Mouse (Mus musculus): ENCODE results near the gene Olfr204. TPM values are rescaled to one million over a fixed set of nuclear protein-coding genes. Genes with fewer than 3 reads are reported as not detected.
"Not testable (repeated sequence)": the region's sequence is repeated elsewhere in the genome, so short reads cannot be mapped to it uniquely, and the experiment has no call there.

Olfr204 gene
- total RNA-seq (2014; rRNA removed) (not detected in 2 replicates), polyA plus RNA-seq (2015; fragmentation: Nextera tagmentation; extraction: Ambion mirVana) (not detected in 2 replicates)

DNA sequence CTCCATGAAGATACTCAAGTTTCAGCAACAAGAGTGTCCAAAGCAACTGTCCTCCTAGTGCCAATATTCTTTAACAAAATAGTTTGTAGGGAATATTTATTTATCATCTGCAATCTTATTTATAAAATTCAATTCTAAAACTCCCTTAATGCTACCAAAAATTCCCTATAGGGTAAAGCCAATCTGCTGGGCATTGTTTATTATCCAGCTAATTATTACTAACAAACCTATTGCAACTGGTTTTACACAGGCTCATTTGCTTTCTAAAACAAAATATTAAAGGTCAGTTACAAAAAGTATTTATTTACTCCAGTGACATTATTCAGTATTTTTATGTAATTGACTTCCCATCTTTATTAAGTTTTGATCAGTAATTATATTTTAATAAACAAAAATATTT, at the start of gene Olfr204:
Olfr204 (minus strand) TSS at position 101 of the 400 bp plus-strand sequence.
- Histone ChIP-seq H3K9ac (replicated peaks; ENCODE audit: low read length) (no peak within 1 kb of the TSS), H3K4me2 (ENCODE audit: low read depth, low read length) (no peak within 1 kb of the TSS), H3K36me3 (ENCODE audit: insufficient read depth, low read length) (no peaks in the 10 kb centered on the region), H3K4me1 (ENCODE audit: insufficient read depth, low read length) (no peaks in the 10 kb centered on the region), H3K4me3 (ENCODE audit: low read length) (no peak within 1 kb of the TSS), H3K27ac (no peak within 1 kb of the TSS), H3K27me3 (ENCODE audit: insufficient read depth, low read length) (no peaks in the 10 kb centered on the region), H3K9me3 (ENCODE audit: low read length) (no peaks in the 10 kb centered on the region)
- no peak for DNase-seq (ENCODE audit: low spot score)
- ATAC-seq = no peak
- no peak for TF ChIP-seq CTCF (IDR thresholded peaks at IDR 0.05; ENCODE audit: low read depth)

GRCm38 (mm10) chr16:59363893-59364292, 45.8 kb upstream of the Olfr204 start, which contains the start of gene Olfr209:
Olfr209 (minus strand) TSS chr16:59363993.
- Histone ChIP-seq H3K4me2 (ENCODE audit: low read depth, low read length) (no peak within 1 kb of the TSS), H3K9me3 (ENCODE audit: low read length) (no peaks in the 10 kb centered on the region), H3K4me1 (ENCODE audit: insufficient read depth, low read length) (no peaks in the 10 kb centered on the region), H3K27ac (no peak within 1 kb of the TSS), H3K4me3 (ENCODE audit: low read length) (no peak within 1 kb of the TSS), H3K36me3 (ENCODE audit: insufficient read depth, low read length) (no peaks in the 10 kb centered on the region), H3K9ac (replicated peaks; ENCODE audit: low read length) (no peak within 1 kb of the TSS), H3K27me3 (ENCODE audit: insufficient read depth, low read length) (no peaks in the 10 kb centered on the region)
- no peak for TF ChIP-seq CTCF (IDR thresholded peaks at IDR 0.05; ENCODE audit: low read depth)
- 81% methylated on average over 2 of the region's 2 CpGs for WGBS
- ATAC-seq = no peak
- no peak for DNase-seq (ENCODE audit: low spot score)

- H3K4me3 ChIP-seq (ENCODE audit: low read length) = no peak within 1 kb of the TSS
- TF ChIP-seq CTCF (IDR thresholded peaks at IDR 0.05; ENCODE audit: low read depth) = no peak
- no peak within 1 kb of the TSS for H3K27ac ChIP-seq
- H3K9me3 ChIP-seq (ENCODE audit: low read length) = no peaks in the 10 kb centered on the region
- H3K27me3 ChIP-seq (ENCODE audit: insufficient read depth, low read length) = no peaks in the 10 kb centered on the region
- no peak within 1 kb of the TSS for H3K9ac ChIP-seq (replicated peaks; ENCODE audit: low read length)
- H3K4me2 ChIP-seq (ENCODE audit: low read depth, low read length) = no peak within 1 kb of the TSS
- H3K4me1 ChIP-seq (ENCODE audit: insufficient read depth, low read length) = no peaks in the 10 kb centered on the region
- no peaks in the 10 kb centered on the region for H3K36me3 ChIP-seq (ENCODE audit: insufficient read depth, low read length)
- DNase-seq (ENCODE audit: low spot score) (no peak), ATAC-seq (no peak)
- WGBS = 92% methylated on average over 1 of the region's 1 CpGs
Measured at GRCm38 (mm10) chr16:59349146-59349545, 31.1 kb upstream of the Olfr204 start, which contains the start of gene Olfr206. Olfr206 (minus strand) TSS chr16:59349246.

DNA sequence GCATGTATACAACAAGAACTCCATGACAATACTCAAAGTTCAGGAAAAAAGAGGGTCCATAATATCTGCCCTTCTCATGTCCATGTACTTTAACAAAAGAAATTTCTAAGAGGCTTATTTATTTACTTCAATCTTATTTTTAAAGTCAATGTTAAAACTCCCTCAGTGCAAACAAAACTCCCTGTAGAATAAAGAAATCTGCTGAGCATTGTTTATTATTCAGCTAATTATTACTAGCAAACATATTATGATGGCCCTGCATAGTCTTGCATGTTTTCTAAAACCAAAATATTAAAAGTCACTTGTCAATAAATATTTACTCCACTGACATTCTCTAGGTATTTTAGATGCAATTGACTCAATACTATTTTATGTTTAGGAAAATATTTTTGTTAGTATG, 13.0 kb upstream of the Olfr204 start, which contains the start of gene Olfr205:
Olfr205 (minus strand) TSS at position 101 of the 400 bp plus-strand sequence.
- no peaks in the 10 kb centered on the region for H3K27me3 ChIP-seq (ENCODE audit: insufficient read depth, low read length)
- no peak within 1 kb of the TSS for H3K4me3 ChIP-seq (ENCODE audit: low read length)
- H3K4me1 ChIP-seq (ENCODE audit: insufficient read depth, low read length) = no peaks in the 10 kb centered on the region
- no peak for TF ChIP-seq CTCF (IDR thresholded peaks at IDR 0.05; ENCODE audit: low read depth)
- no peak within 1 kb of the TSS for H3K9ac ChIP-seq (replicated peaks; ENCODE audit: low read length)
- ATAC-seq = no peak
- DNase-seq (ENCODE audit: low spot score) = no peak
- H3K9me3 ChIP-seq (ENCODE audit: low read length) = no peaks in the 10 kb centered on the region
- H3K27ac ChIP-seq = no peak within 1 kb of the TSS
- H3K36me3 ChIP-seq (ENCODE audit: insufficient read depth, low read length) = no peaks in the 10 kb centered on the region
- H3K4me2 ChIP-seq (ENCODE audit: low read depth, low read length) = no peak within 1 kb of the TSS

GRCm38 (mm10) chr16:59323262-59323661, 5.2 kb upstream of the Olfr204 start:
- WGBS = 52% methylated on average over 1 of the region's 1 CpGs
- not testable (repeated sequence) for H3K27me3 ChIP-seq (ENCODE audit: insufficient read depth, low read length)

GRCm38 (mm10) chr16:59298581-59298980, 19.5 kb downstream of the Olfr204 start, which contains the start of gene Olfr203:
Olfr203 (plus strand) TSS chr16:59298881.
- Histone ChIP-seq H3K4me2 (ENCODE audit: low read depth, low read length) (no peak within 1 kb of the TSS), H3K9ac (replicated peaks; ENCODE audit: low read length) (no peak within 1 kb of the TSS), H3K9me3 (ENCODE audit: low read length) (no peaks in the 10 kb centered on the region), H3K36me3 (ENCODE audit: insufficient read depth, low read length) (no peaks in the 10 kb centered on the region), H3K27me3 (ENCODE audit: insufficient read depth, low read length) (no peaks in the 10 kb centered on the region), H3K27ac (no peak within 1 kb of the TSS), H3K4me3 (ENCODE audit: low read length) (no peak within 1 kb of the TSS), H3K4me1 (ENCODE audit: insufficient read depth, low read length) (no peaks in the 10 kb centered on the region)
- ATAC-seq = no peak
- 84% methylated on average over 2 of the region's 2 CpGs for WGBS
- no peak for DNase-seq (ENCODE audit: low spot score)
- no peak for TF ChIP-seq CTCF (IDR thresholded peaks at IDR 0.05; ENCODE audit: low read depth)

More at GRCm38 (mm10) chr16:59323262-59323661, 5.2 kb upstream of the Olfr204 start:
- not testable (repeated sequence) for H3K4me2 ChIP-seq (ENCODE audit: low read depth, low read length); H3K4me1 ChIP-seq (ENCODE audit: insufficient read depth, low read length); H3K4me3 ChIP-seq (ENCODE audit: low read length); H3K9me3 ChIP-seq (ENCODE audit: low read length); H3K27ac ChIP-seq; DNase-seq (ENCODE audit: low spot score); H3K9ac ChIP-seq (replicated peaks; ENCODE audit: low read length); ATAC-seq; H3K36me3 ChIP-seq (ENCODE audit: insufficient read depth, low read length)

DNA sequence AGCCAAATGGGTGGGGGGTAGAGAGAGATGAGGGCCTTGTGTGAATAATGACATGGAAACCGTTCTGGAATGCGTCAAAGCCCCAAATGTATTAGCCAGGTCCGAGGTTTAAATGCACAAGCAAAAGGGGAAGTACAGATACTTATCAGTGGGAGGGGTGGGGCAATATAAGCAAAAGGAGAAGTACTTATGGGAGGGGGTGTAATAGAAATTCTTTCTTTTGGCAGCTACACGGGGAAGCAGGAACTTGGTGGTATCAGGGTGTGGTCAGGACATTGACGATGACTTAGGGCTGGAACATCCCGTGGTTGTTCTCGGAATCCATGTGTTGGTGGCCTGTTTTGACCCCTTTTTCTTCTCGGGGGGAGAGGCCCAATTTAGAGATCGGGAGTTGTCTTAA, 30.5 kb downstream of the Olfr204 start:
- H3K9me3 ChIP-seq (ENCODE audit: low read length); H3K4me3 ChIP-seq (ENCODE audit: low read length); H3K4me2 ChIP-seq (ENCODE audit: low read depth, low read length); ATAC-seq; H3K27ac ChIP-seq; H3K36me3 ChIP-seq (ENCODE audit: insufficient read depth, low read length); H3K27me3 ChIP-seq (ENCODE audit: insufficient read depth, low read length); H3K9ac ChIP-seq (replicated peaks; ENCODE audit: low read length); H3K4me1 ChIP-seq (ENCODE audit: insufficient read depth, low read length); DNase-seq (ENCODE audit: low spot score): not testable (repeated sequence)
- WGBS = 86% methylated on average over 9 of the region's 9 CpGs
